Comparison of ENCODE assay signal across 8 mouse cellular contexts in genomic region chr10:94943401-94943845, GRCm38 (mm10). TPM values are rescaled to one million over a fixed set of nuclear protein-coding genes. Genes with fewer than 3 reads are reported as not detected.
A peak's percentile ranks its signal among the peaks of the same experiment; 100 is the strongest.
DNase-seq lines count a peak whose midpoint lies in the region; ATAC-seq and TF ChIP-seq lines count a peak whose summit lies in the region.

No protein-coding gene starts in this region.

- no peaks in the 10 kb centered on the region for H3K36me3 ChIP-seq in kidney, adult 2 months (ENCODE audit: control insufficient read depth, insufficient read depth, low read length)
- no peaks in the 10 kb centered on the region for H3K36me3 ChIP-seq in forebrain, embryonic 16.5 days (ENCODE audit: control insufficient read depth, insufficient read depth)
- no peaks in the 10 kb centered on the region for H3K36me3 ChIP-seq in hindbrain, embryonic 15.5 days
- no peaks in the 10 kb centered on the region for H3K36me3 ChIP-seq in midbrain, embryonic 15.5 days (replicated peaks)

- peak overlapping the region; percentile 77 for H3K4me2 ChIP-seq in forebrain, embryonic 16.5 days (ENCODE audit: low read length)
- peak overlapping the region; percentile 73 for H3K4me2 ChIP-seq in hindbrain, embryonic 15.5 days
- peak overlapping the region; percentile 67 for H3K4me2 ChIP-seq in midbrain, embryonic 15.5 days

- no peak for TF ChIP-seq CTCF in kidney, adult 2 months (conservative IDR thresholded peaks at IDR 0.05; ENCODE audit: insufficient read depth, insufficient read length, low read depth, low read length)

- DNase-seq in kidney, adult 2 months: peak; percentile 2
- no peak for DNase-seq in kidney, adult 11 months
- DNase-seq in brain, adult 2 months (ENCODE audit: low read depth, low spot score): peak; percentile 58
- DNase-seq in liver: peak; percentile 44
- DNase-seq in testis, postnatal 10 days (ENCODE audit: low spot score): peak; percentile 71

- H3K27ac ChIP-seq in kidney, adult 2 months (ENCODE audit: insufficient read depth, low read depth, low read length): no peak overlapping the region
- H3K27ac ChIP-seq in forebrain, embryonic 16.5 days (ENCODE audit: low read length): peak overlapping the region; percentile 95
- peak overlapping the region; percentile 92 for H3K27ac ChIP-seq in hindbrain, embryonic 15.5 days (replicated peaks)
- H3K27ac ChIP-seq in midbrain, embryonic 15.5 days: peak overlapping the region; percentile 93

- ATAC-seq in forebrain, embryonic 16.5 days: peak; percentile 8
- peak; percentile 14 for ATAC-seq in hindbrain, embryonic 15.5 days (ENCODE audit: low FRiP score, low read depth)
- ATAC-seq in midbrain, embryonic 15.5 days (replicated peaks): peak; percentile 44

- under 1% methylated on average over 26 of the region's 26 CpGs for WGBS in kidney, adult 2 months
- under 1% methylated on average over 26 of the region's 26 CpGs for WGBS in forebrain, embryonic 16.5 days
- 0% methylated on average over 26 of the region's 26 CpGs for WGBS in hindbrain, embryonic 15.5 days
- WGBS in midbrain, embryonic 15.5 days: under 1% methylated on average over 26 of the region's 26 CpGs

- H3K27me3 ChIP-seq in kidney, adult 2 months (replicated peaks; ENCODE audit: control insufficient read depth, insufficient read depth, low read length): peaks cover 7% of the 10 kb centered on the region
- H3K27me3 ChIP-seq in forebrain, embryonic 16.5 days (replicated peaks; ENCODE audit: control insufficient read depth, insufficient read depth, low read length): no peaks in the 10 kb centered on the region
- no peaks in the 10 kb centered on the region for H3K27me3 ChIP-seq in hindbrain, embryonic 15.5 days
- H3K27me3 ChIP-seq in midbrain, embryonic 15.5 days (replicated peaks): no peaks in the 10 kb centered on the region

- no peaks in the 10 kb centered on the region for H3K9me3 ChIP-seq in forebrain, embryonic 16.5 days (ENCODE audit: control insufficient read depth, low read length)
- H3K9me3 ChIP-seq in hindbrain, embryonic 15.5 days: no peaks in the 10 kb centered on the region
- no peaks in the 10 kb centered on the region for H3K9me3 ChIP-seq in midbrain, embryonic 15.5 days

- H3K4me3 ChIP-seq in kidney, adult 2 months (ENCODE audit: insufficient read depth, low read depth, low read length): peak overlapping the region; percentile 61
- H3K4me3 ChIP-seq in forebrain, embryonic 16.5 days (replicated peaks; ENCODE audit: low read length): peak overlapping the region; percentile 86
- peak overlapping the region; percentile 80 for H3K4me3 ChIP-seq in hindbrain, embryonic 15.5 days
- H3K4me3 ChIP-seq in midbrain, embryonic 15.5 days: peak overlapping the region; percentile 85

- TF ChIP-seq POLR2A in kidney, adult 2 months (IDR thresholded peaks at IDR 0.05; ENCODE audit: low read depth, low read length): no peak

- H3K4me1 ChIP-seq in kidney, adult 2 months (ENCODE audit: control insufficient read depth, insufficient read depth, low read length): no peaks in the 10 kb centered on the region
- peaks cover 46% of the 10 kb centered on the region for H3K4me1 ChIP-seq in forebrain, embryonic 16.5 days (replicated peaks; ENCODE audit: control insufficient read depth, insufficient read depth, low read length)
- peaks cover 46% of the 10 kb centered on the region for H3K4me1 ChIP-seq in hindbrain, embryonic 15.5 days (replicated peaks)
- H3K4me1 ChIP-seq in midbrain, embryonic 15.5 days: peaks cover 47% of the 10 kb centered on the region

- H3K9ac ChIP-seq in forebrain, embryonic 16.5 days (replicated peaks; ENCODE audit: low read depth, low read length): peak overlapping the region; percentile 97
- H3K9ac ChIP-seq in hindbrain, embryonic 15.5 days: peak overlapping the region; percentile 90
- peak overlapping the region; percentile 89 for H3K9ac ChIP-seq in midbrain, embryonic 15.5 days

RNA-seq across cellular contexts. Expression of gene Plxnc1, which starts 1.2 kb away (rescaled TPM):
- polyA plus RNA-seq in kidney, adult 2 months (2012; rRNA removed): 0.42 and 1.5 TPM in 2 replicates
- 9.5 and 11.1 TPM in 2 replicates for polyA plus RNA-seq in forebrain, embryonic 16.5 days (2015; fragmentation: Nextera tagmentation; extraction: Ambion mirVana)
- 12.5 and 13.1 TPM in 2 replicates for polyA plus RNA-seq in hindbrain, embryonic 15.5 days (2015; fragmentation: Nextera tagmentation; extraction: Ambion mirVana)
- polyA plus RNA-seq in midbrain, embryonic 15.5 days (2015; fragmentation: Nextera tagmentation; extraction: Ambion mirVana): 17.8 and 18.2 TPM in 2 replicates
